Mouse (Mus musculus): ENCODE data around the gene Glud1. TPM values are rescaled to one million over a fixed set of nuclear protein-coding genes. Genes with fewer than 3 reads are reported as not detected.

Glud1 gene
- 66.6 and 87.3 TPM in 2 replicates for polyA plus RNA-seq (2016; fragmentation: Nextera tagmentation; extraction: Ambion mirVana)

DNA sequence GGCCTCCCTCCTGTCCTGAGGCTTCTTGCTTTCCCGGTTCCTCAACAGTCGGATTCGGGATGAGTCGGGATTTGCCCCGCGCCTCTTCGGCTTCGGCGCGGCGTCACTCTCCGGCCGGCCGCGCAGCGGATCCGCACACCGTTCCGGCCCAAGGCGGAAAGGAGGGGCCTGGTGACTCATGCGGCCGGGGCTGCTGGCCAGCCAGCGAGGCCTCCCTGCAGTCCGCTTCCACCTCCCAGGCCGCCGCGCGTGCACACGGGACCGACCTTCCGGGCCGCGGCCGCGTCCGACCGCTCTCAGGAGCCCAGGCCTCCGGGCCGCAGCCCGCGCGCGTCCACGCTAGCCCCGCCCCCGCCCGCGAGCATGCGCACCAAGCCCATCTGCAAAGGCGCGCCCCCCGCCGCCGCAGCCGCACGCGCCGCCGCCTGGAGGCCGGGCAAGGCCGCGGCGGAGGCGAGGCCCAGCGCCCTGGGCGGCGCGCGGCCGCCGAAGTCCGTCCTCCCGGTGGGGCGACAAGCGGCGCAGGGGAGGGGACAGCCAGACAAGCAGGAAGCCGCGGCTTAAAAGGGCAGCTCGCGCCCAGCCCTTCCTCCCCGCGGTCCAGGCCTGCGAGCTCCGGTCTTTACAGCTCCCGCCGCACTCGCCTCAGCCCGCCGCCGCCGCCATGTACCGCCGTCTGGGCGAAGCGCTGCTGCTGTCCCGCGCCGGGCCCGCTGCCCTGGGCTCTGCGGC, at the start of gene Glud1, which contains the start of gene Shld2:
Glud1 (plus strand) TSS at position 494 of the 732 bp plus-strand sequence.
Shld2 (minus strand) TSS at position 260 of the 732 bp plus-strand sequence.
- H3K27me3 ChIP-seq (ENCODE audit: insufficient read depth, poor library complexity, severe bottlenecking): no peaks in the 10 kb centered on the region
- H3K36me3 ChIP-seq: peaks cover 3% of the 10 kb centered on the region; the same call in 1 of the 2 replicates
- H3K4me3 ChIP-seq: peak within 1 kb of the TSS; percentile 95
- peak within 1 kb of the TSS; percentile 98 for H3K27ac ChIP-seq
- under 1% methylated on average over 98 of the region's 100 CpGs for WGBS
- DNase-seq (ENCODE audit: low spot score): peak; percentile 98
- H3K9me3 ChIP-seq: no peaks in the 10 kb centered on the region
- peaks cover 18% of the 10 kb centered on the region for H3K4me1 ChIP-seq

DNA sequence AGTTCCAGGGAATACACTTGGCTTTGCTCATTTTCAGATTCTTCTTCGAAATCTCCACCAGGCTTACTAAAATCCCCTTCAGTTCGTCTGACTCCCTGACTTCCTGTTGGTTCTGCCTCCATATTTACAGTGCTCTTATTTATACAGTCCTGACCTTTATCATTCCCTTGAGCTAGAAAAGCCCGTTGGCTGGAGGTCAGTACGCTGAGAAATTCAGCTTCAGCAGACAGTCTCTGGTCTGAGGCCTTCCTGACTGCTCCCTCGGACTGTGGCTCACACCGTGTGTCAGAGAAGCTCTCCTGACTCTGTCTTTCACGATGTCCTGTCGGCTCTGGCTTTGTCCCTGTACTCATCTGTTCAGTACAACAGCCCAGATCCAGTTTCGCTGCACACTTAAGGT, 42.5 kb upstream of the Glud1 start:
- DNase-seq (ENCODE audit: low spot score): no peak
- 64% methylated on average over 9 of the region's 9 CpGs for WGBS
- H3K9me3 ChIP-seq: no peaks in the 10 kb centered on the region
- no peaks in the 10 kb centered on the region for H3K4me1 ChIP-seq
- H3K27ac ChIP-seq: no peak overlapping the region
- H3K36me3 ChIP-seq: no peaks in the 10 kb centered on the region
- H3K4me3 ChIP-seq: no peak overlapping the region
- H3K27me3 ChIP-seq (ENCODE audit: insufficient read depth, poor library complexity, severe bottlenecking): no peaks in the 10 kb centered on the region

DNA sequence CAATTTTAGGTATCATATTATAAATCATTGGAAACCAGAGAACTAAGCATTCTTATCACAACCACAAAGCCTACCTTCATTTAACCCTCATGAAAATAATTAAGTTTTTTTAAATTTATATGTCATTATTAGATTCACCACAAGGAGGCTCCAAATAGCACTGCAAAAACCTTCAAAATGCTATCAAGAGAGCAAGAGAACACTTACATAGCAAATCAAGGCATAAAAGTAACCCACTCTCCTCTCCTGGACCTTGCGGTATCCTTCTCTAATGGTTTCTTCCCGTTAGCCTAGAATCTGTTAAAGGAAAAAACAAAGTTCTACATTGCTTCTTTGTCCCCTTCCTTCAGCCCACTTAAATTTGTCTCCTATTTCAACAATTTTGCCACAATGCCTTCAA, 37.2 kb upstream of the Glud1 start:
- H3K36me3 ChIP-seq: no peaks in the 10 kb centered on the region
- H3K9me3 ChIP-seq: no peaks in the 10 kb centered on the region
- H3K27ac ChIP-seq: no peak overlapping the region
- no peaks in the 10 kb centered on the region for H3K27me3 ChIP-seq (ENCODE audit: insufficient read depth, poor library complexity, severe bottlenecking)
- no peaks in the 10 kb centered on the region for H3K4me1 ChIP-seq
- WGBS: 55% methylated on average over 2 of the region's 2 CpGs
- no peak overlapping the region for H3K4me3 ChIP-seq
- DNase-seq (ENCODE audit: low spot score): no peak

DNA sequence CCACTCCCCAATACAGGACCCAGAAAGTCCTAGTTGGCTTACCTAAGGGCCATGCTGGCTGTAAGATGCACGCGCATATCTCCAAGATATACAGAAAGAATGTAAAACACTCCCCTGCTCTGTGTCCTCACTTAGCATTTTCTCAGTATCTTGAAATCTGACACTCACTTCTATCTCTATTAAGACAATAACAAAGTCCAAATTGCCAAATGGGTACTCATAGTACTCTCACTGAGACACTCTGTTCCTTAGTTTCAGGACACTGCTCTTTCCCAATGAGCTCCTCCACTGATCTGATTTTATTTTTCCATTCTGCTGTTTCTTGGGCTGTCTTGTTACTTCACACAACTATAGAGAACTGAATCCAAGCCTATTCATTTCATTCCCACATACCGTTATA, 36.4 kb upstream of the Glud1 start:
- Histone ChIP-seq H3K27me3 (ENCODE audit: insufficient read depth, poor library complexity, severe bottlenecking) (no peaks in the 10 kb centered on the region), H3K4me3 (no peak overlapping the region), H3K36me3 (no peaks in the 10 kb centered on the region), H3K4me1 (no peaks in the 10 kb centered on the region), H3K27ac (no peak overlapping the region), H3K9me3 (no peaks in the 10 kb centered on the region)
- WGBS: 81% methylated on average over 3 of the region's 3 CpGs
- no peak for DNase-seq (ENCODE audit: low spot score)

DNA sequence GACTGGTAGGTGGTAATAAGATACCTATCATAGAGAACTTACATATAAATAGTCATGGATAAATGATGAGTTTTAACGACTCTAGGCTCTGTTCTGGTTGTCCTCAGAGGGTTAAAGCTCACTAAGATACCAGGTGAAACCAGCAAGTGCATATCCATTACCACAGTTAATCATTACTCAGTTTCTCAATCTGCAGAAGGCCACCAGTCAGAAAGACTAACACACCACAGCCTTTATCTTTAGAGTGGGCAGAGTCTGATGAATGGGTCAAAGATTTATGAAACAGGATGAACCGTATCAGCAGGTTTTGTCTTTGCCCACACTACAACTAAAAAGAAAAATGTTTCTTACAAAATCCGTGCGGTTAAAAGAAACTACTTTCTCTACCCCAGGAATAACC, 35.3 kb upstream of the Glud1 start:
- Histone ChIP-seq H3K4me1 (no peaks in the 10 kb centered on the region), H3K36me3 (no peaks in the 10 kb centered on the region), H3K27ac (no peak overlapping the region), H3K9me3 (no peaks in the 10 kb centered on the region), H3K27me3 (ENCODE audit: insufficient read depth, poor library complexity, severe bottlenecking) (no peaks in the 10 kb centered on the region), H3K4me3 (no peak overlapping the region)
- 83% methylated on average over 4 of the region's 4 CpGs for WGBS
- DNase-seq (ENCODE audit: low spot score): no peak

DNA sequence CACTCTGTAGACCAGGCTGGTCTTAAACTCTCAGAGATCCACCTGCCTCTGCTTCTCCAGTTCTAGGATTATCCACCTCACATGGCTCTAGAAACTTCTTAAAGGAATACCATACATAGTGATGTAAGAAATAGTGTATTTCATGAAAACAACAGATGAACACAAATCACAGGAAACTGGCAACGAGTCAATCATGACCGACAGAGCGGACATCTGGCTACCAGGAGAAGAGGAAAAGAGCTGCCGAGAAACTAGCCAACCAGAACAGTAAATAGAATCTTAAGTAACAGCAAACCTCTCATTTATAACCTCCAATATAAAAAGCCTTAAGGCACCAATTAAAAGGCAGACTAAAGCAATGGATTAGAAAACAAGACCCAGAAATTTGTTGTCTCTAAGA, 30.8 kb upstream of the Glud1 start:
- H3K9me3 ChIP-seq: no peaks in the 10 kb centered on the region
- 85% methylated on average over 4 of the region's 4 CpGs for WGBS
- H3K4me3 ChIP-seq: no peak overlapping the region
- H3K36me3 ChIP-seq: no peaks in the 10 kb centered on the region
- H3K4me1 ChIP-seq: no peaks in the 10 kb centered on the region
- no peak overlapping the region for H3K27ac ChIP-seq
- DNase-seq (ENCODE audit: low spot score): no peak
- no peaks in the 10 kb centered on the region for H3K27me3 ChIP-seq (ENCODE audit: insufficient read depth, poor library complexity, severe bottlenecking)

DNA sequence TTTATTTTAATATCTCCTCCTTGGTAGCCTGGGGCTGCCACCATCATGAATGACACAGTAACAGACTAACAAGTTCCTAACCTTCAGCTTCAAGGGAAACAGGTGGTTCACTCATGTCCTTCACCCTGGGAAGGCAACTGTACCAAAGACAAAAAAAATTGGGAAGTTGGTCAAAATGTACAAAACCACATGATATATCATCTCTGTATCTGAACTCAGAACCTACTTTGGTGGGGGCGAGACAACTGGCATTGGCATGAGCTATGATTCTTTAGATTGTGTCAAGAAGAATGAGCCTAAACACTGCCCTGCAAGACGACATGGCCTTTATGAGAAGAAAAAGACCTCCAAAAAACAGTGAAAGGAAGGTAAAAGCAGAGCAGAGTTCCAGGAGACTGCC, 29.7 kb upstream of the Glud1 start:
- no peaks in the 10 kb centered on the region for H3K27me3 ChIP-seq (ENCODE audit: insufficient read depth, poor library complexity, severe bottlenecking)
- DNase-seq (ENCODE audit: low spot score): no peak
- H3K36me3 ChIP-seq: no peaks in the 10 kb centered on the region
- no peak overlapping the region for H3K4me3 ChIP-seq
- no peak overlapping the region for H3K27ac ChIP-seq
- WGBS: 77% methylated on average over 2 of the region's 2 CpGs
- no peaks in the 10 kb centered on the region for H3K4me1 ChIP-seq
- H3K9me3 ChIP-seq: no peaks in the 10 kb centered on the region

DNA sequence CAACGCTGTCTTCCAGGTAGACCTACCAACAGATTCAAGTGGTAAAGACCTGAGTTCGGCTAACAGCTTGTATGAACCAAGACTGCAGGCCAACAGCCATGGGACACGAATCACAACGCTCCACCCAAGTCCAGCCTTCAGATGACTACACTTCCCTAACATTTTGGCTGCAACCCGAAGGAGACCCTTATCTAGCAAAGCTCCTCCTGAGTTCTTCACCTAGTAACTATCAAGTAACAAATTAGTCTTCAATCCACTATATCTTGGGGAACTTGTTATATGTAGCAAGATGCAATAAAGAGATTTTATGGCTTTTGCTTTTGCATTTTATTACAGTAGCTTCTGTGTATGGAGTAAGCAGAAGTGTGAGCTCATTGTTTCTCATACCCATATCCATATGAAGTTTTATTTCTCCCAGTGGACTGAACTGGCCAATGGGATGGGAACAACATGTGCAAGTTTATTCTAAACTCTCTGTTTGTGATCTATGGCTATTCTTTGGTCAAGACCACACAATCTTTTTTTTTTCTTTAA, 28.7 kb upstream of the Glud1 start:
- H3K4me3 ChIP-seq: no peak overlapping the region
- no peaks in the 10 kb centered on the region for H3K9me3 ChIP-seq
- no peaks in the 10 kb centered on the region for H3K36me3 ChIP-seq
- H3K27ac ChIP-seq: no peak overlapping the region
- 92% methylated on average over 5 of the region's 5 CpGs for WGBS
- H3K27me3 ChIP-seq (ENCODE audit: insufficient read depth, poor library complexity, severe bottlenecking): no peaks in the 10 kb centered on the region
- DNase-seq (ENCODE audit: low spot score): no peak
- no peaks in the 10 kb centered on the region for H3K4me1 ChIP-seq

DNA sequence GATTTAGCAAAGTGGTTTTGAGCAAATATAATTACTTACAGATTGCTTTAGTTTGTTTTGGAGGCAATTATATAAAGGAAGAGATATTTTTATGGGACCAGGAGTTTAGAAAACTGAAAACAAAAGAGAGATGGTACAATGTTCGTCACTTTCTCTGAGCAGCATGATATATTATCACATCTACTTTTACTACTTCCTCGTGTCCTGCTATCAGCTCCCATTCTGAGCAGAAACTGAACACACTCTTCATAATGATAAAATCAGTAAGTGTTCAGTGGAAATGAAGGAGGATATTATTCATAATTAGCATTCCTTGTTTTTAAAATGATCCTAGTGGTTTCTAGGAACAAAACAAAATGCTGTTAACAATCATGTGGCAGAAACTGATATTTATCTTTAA, 22.1 kb upstream of the Glud1 start:
- no peaks in the 10 kb centered on the region for H3K36me3 ChIP-seq
- WGBS: 75% methylated on average over 2 of the region's 2 CpGs
- H3K27ac ChIP-seq: no peak overlapping the region
- no peaks in the 10 kb centered on the region for H3K9me3 ChIP-seq
- no peak overlapping the region for H3K4me3 ChIP-seq
- no peak for DNase-seq (ENCODE audit: low spot score)
- H3K4me1 ChIP-seq: no peaks in the 10 kb centered on the region
- H3K27me3 ChIP-seq (ENCODE audit: insufficient read depth, poor library complexity, severe bottlenecking): no peaks in the 10 kb centered on the region

DNA sequence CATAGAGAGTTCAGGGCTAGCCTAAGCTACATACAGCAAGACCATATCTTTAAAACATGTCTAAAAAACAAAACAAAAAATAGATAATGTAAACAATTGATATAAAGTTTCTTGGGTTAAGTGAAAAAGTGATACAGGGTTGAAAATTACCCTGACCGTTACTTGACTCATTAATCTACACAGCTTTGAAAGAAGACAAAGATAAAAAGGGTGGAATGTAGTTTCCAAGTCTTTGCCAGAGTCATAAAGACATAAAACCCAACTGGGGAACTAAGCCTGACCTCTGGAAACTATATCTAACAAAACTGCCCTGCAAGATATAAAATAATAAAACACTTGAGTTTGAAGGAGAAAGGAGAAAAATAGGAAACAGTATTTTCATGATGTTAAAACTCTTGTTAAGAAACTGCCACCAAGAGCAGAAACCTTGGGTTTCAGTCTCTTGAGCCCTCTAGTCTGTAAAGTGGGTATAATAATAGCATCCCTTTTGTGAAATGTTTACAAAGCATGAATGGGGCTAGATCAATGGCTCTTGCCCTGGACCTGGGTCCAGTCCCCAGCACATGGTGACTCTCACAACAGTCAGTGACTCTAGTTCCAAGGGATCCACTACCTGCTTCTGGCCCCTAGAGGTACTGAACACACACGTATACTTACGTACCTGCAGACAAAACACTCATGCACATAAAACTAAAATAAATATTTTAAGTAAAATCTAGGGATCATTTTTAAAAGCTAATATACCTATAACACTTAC, 21.1 kb upstream of the Glud1 start:
- no peak for DNase-seq (ENCODE audit: low spot score)
- Histone ChIP-seq H3K36me3 (no peaks in the 10 kb centered on the region), H3K4me1 (no peaks in the 10 kb centered on the region), H3K27me3 (ENCODE audit: insufficient read depth, poor library complexity, severe bottlenecking) (no peaks in the 10 kb centered on the region), H3K9me3 (no peaks in the 10 kb centered on the region), H3K4me3 (no peak overlapping the region), H3K27ac (no peak overlapping the region)
- WGBS: 90% methylated on average over 3 of the region's 3 CpGs

DNA sequence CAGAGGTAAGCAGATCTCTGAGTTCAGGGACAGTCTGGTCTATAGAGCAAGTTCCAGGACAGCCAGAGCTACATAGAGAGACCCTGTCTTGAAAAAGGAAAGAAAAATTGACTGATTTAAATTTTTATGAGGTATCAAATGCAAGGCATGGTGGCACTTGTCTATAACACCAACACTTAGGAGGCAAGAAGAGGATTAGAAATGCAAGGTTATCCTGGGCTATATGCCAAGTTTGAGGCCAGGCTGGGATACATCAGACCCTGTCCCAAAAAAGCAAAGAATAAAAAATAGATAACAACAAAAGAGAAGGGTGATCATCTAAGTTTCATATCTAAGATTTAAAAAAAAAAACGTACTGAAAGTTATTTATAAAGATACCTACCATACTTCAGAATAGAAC, 20.3 kb upstream of the Glud1 start:
- H3K36me3 ChIP-seq: no peaks in the 10 kb centered on the region
- 35% methylated on average over 1 of the region's 1 CpGs for WGBS
- H3K4me1 ChIP-seq: no peaks in the 10 kb centered on the region
- H3K9me3 ChIP-seq: no peaks in the 10 kb centered on the region
- H3K4me3 ChIP-seq: no peak overlapping the region
- no peaks in the 10 kb centered on the region for H3K27me3 ChIP-seq (ENCODE audit: insufficient read depth, poor library complexity, severe bottlenecking)
- no peak overlapping the region for H3K27ac ChIP-seq
- no peak for DNase-seq (ENCODE audit: low spot score)

DNA sequence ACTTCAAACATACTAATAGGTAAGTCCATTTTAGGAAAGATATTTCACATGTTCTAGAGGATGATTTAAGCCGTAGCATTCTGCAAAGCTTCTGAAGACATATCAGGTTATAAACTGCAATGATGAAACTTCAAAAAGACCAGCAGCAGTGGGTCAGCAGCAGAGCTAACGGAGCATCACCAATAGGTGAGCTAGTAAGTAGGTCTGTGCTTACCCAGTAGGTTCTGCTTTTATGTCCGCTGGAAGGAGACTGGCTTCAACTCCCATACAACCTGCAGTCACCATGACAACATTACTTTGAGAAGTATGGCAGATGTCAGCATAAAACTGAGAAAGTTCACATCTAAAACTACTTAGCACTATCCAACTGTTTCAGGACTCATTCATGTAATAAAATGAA, 16.9 kb upstream of the Glud1 start:
- Histone ChIP-seq H3K9me3 (no peaks in the 10 kb centered on the region), H3K4me1 (peaks cover 4% of the 10 kb centered on the region), H3K36me3 (no peaks in the 10 kb centered on the region), H3K4me3 (no peak overlapping the region), H3K27me3 (ENCODE audit: insufficient read depth, poor library complexity, severe bottlenecking) (no peaks in the 10 kb centered on the region), H3K27ac (no peak overlapping the region)
- 88% methylated on average over 3 of the region's 3 CpGs for WGBS
- no peak for DNase-seq (ENCODE audit: low spot score)

DNA sequence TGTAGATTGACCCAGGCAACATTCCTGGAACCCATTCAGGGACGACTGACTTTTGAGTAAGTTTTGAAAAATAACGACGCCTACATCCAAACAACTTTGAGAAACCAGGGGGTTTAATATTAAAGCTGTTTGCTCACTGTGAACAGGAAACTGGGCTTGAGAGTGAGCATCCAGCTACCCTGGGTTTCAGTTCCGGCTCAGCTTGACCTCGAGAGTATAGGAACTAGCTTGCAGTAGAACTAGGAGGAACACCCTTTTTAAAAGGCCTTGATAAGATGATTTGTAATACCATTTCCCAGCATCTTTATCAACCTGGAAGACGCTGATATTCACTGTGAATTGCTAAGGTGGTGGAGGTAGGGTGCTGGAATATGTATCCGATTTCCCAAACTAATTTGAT, 14.2 kb upstream of the Glud1 start:
- H3K27ac ChIP-seq: no peak overlapping the region
- no peaks in the 10 kb centered on the region for H3K36me3 ChIP-seq
- no peak for DNase-seq (ENCODE audit: low spot score)
- H3K9me3 ChIP-seq: no peaks in the 10 kb centered on the region
- H3K4me1 ChIP-seq: peaks cover 10% of the 10 kb centered on the region
- H3K27me3 ChIP-seq (ENCODE audit: insufficient read depth, poor library complexity, severe bottlenecking): no peaks in the 10 kb centered on the region
- WGBS: 83% methylated on average over 7 of the region's 7 CpGs
- no peak overlapping the region for H3K4me3 ChIP-seq
